8 mouse cellular contexts compared by ENCODE assay signal in genomic region chr3:104670183-104671020, GRCm38 (mm10). TPM values are rescaled to one million over a fixed set of nuclear protein-coding genes. Genes with fewer than 3 reads are reported as not detected.
DNase-seq lines count a peak whose midpoint lies in the region; ATAC-seq and TF ChIP-seq lines count a peak whose summit lies in the region.
"Not testable (repeated sequence)": the region's sequence is repeated elsewhere in the genome, so short reads cannot be mapped to it uniquely, and the experiment has no call there.

No protein-coding gene starts in this region.

- not testable (repeated sequence) for H3K9me3 ChIP-seq in kidney, postnatal 0 days (replicated peaks; ENCODE audit: low read length); liver, embryonic 14.5 days (ENCODE audit: control insufficient read depth, low read length); midbrain, postnatal 0 days (ENCODE audit: low read length); stomach, postnatal 0 days (ENCODE audit: control insufficient read depth, low read length)

- peaks cover 17% of the 10 kb centered on the region for H3K4me1 ChIP-seq in kidney, postnatal 0 days (replicated peaks; ENCODE audit: insufficient read depth, low read length)
- H3K4me1 ChIP-seq in liver, embryonic 14.5 days (replicated peaks; ENCODE audit: control insufficient read depth in 2 of 2, insufficient read depth in 2 of 2, low read length in 1 of 2) = peaks cover 61 to 70% of the 10 kb centered on the region in 2 experiments
- H3K4me1 ChIP-seq in midbrain, postnatal 0 days (ENCODE audit: insufficient read depth, low read length) = 0 out of 2 replicates have a peak, but pooled peaks cover 10% of the 10 kb centered on the region
- H3K4me1 ChIP-seq in stomach, postnatal 0 days (replicated peaks; ENCODE audit: control insufficient read depth, insufficient read depth) = peaks cover 11% of the 10 kb centered on the region

- H3K9ac ChIP-seq in kidney, postnatal 0 days (ENCODE audit: low read depth, low read length); midbrain, postnatal 0 days (replicated peaks; ENCODE audit: low read length, poor library complexity, severe bottlenecking); stomach, postnatal 0 days (ENCODE audit: low read length): not testable (repeated sequence)
- H3K9ac ChIP-seq in liver, embryonic 14.5 days (replicated peaks) = peak overlapping the region; percentile 68

- DNase-seq in c-Kit-negative CD71-positive TER-119-positive erythroid progenitor cells, embryonic 14.5 days (ENCODE audit: low read depth, low spot score) = peak; percentile 51
- peak; percentile 34 for DNase-seq in fibroblast of lung, adult 2 months (ENCODE audit: low read depth)
- not testable (repeated sequence) for DNase-seq in kidney, postnatal 0 days (ENCODE audit: low spot score); liver, embryonic 14.5 days (ENCODE audit: low read depth in 3 of 3, low spot score in 3 of 3); midbrain, postnatal 0 days (ENCODE audit: low spot score)
- DNase-seq in stomach, postnatal 0 days (ENCODE audit: low spot score) = peak; percentile 58

- H3K27ac ChIP-seq in kidney, postnatal 0 days = peak overlapping the region; percentile 16; the same call in 1 of the 2 replicates
- H3K27ac ChIP-seq in liver, embryonic 14.5 days = peak overlapping the region; percentile 97
- H3K27ac ChIP-seq in midbrain, postnatal 0 days (ENCODE audit: low read depth, low read length) = not testable (repeated sequence)
- peak overlapping the region; percentile 69 for H3K27ac ChIP-seq in stomach, postnatal 0 days (replicated peaks)

- H3K36me3 ChIP-seq in kidney, postnatal 0 days (ENCODE audit: insufficient read depth, low read length); liver, embryonic 14.5 days (replicated peaks; ENCODE audit: control insufficient read depth, insufficient read depth, low read depth); midbrain, postnatal 0 days (ENCODE audit: insufficient read depth, low read length); stomach, postnatal 0 days (ENCODE audit: control insufficient read depth, insufficient read depth, low read length): not testable (repeated sequence)

- peak; percentile 41 for ATAC-seq in CD4-positive, CD25-positive, alpha-beta regulatory T cell, adult 4 months
- peak; percentile 67 to 68 for ATAC-seq in hematopoietic stem cell, adult 5-6 weeks (replicated peaks in 1 of 2; ENCODE audit: insufficient read depth in 1 of 2, low FRiP score in 2 of 2, low TSS enrichment in 1 of 2, low read depth in 1 of 2, poor library complexity in 2 of 2, severe bottlenecking in 2 of 2)
- ATAC-seq in kidney, postnatal 0 days (replicated peaks; ENCODE audit: low FRiP score, low read depth) = peak; percentile 33
- peak; percentile 62 for ATAC-seq in liver, embryonic 14.5 days (ENCODE audit: insufficient read depth)
- ATAC-seq in midbrain, postnatal 0 days (ENCODE audit: low FRiP score) = peak; percentile 48
- peak; percentile 70 for ATAC-seq in stomach, postnatal 0 days (ENCODE audit: low FRiP score, low TSS enrichment)

- not testable (repeated sequence) for TF ChIP-seq EP300 in liver, embryonic 14.5 days (IDR thresholded peaks at IDR 0.05; ENCODE audit: low read depth); stomach, postnatal 0 days (optimal IDR thresholded peaks at IDR 0.05)

- not testable (repeated sequence) for H3K4me3 ChIP-seq in kidney, postnatal 0 days (replicated peaks; ENCODE audit: low read depth, low read length); liver, embryonic 14.5 days (ENCODE audit: insufficient read depth in 1 of 2, low read depth in 2 of 2, low read length in 2 of 2); midbrain, postnatal 0 days (ENCODE audit: low read depth, low read length); stomach, postnatal 0 days (ENCODE audit: low read depth, low read length)

- TF ChIP-seq CTCF in kidney, postnatal 0 days (IDR thresholded peaks at IDR 0.05; ENCODE audit: low read depth); liver, embryonic 14.5 days (IDR thresholded peaks at IDR 0.05; ENCODE audit: low read depth); midbrain, postnatal 0 days (IDR thresholded peaks at IDR 0.05); stomach, postnatal 0 days (IDR thresholded peaks at IDR 0.05; ENCODE audit: low read depth): not testable (repeated sequence)

- WGBS in kidney, postnatal 0 days = 31% methylated on average over 1 of the region's 1 CpGs
- 5% methylated on average over 1 of the region's 1 CpGs for WGBS in liver, embryonic 14.5 days (ENCODE audit: insufficient replicate concordance)
- 50% methylated on average over 1 of the region's 1 CpGs for WGBS in midbrain, postnatal 0 days
- WGBS in stomach, postnatal 0 days = 0% methylated on average over 1 of the region's 1 CpGs

- H3K4me2 ChIP-seq in kidney, postnatal 0 days (ENCODE audit: low read length); midbrain, postnatal 0 days (ENCODE audit: low read depth, low read length, poor library complexity, severe bottlenecking); stomach, postnatal 0 days (replicated peaks; ENCODE audit: low read depth): not testable (repeated sequence)
- peak overlapping the region; percentile 62 for H3K4me2 ChIP-seq in liver, embryonic 14.5 days (ENCODE audit: low read depth)

- H3K27me3 ChIP-seq in kidney, postnatal 0 days (ENCODE audit: insufficient read depth, low read length); liver, embryonic 14.5 days (ENCODE audit: control insufficient read depth, insufficient read depth, low read length); midbrain, postnatal 0 days (ENCODE audit: insufficient read depth, low read length); stomach, postnatal 0 days (ENCODE audit: control insufficient read depth, insufficient read depth, low read length): not testable (repeated sequence)

RNA-seq across cellular contexts. Expression of gene Slc16a1, which starts 31.9 kb away (rescaled TPM):
- 1 to 10 TPM; 6.0 to 6.6 TPM for polyA plus RNA-seq in CD4-positive, CD25-positive, alpha-beta regulatory T cell, adult 4 months (2017; shearing (Covaris generic))
- 29.8 and 58.4 TPM in 2 replicates for total RNA-seq in hematopoietic stem cell, adult 5-6 weeks (2017)
- polyA plus RNA-seq in kidney, postnatal 0 days (2015; fragmentation: Nextera tagmentation; extraction: Ambion mirVana) = 39.6 and 43.2 TPM in 2 replicates
- 34.1 and 38.6 TPM in 2 replicates for polyA plus RNA-seq in liver, embryonic 14.5 days (2012; rRNA removed)
- polyA plus RNA-seq in liver, embryonic 14.5 days (2014; fragmentation: Nextera tagmentation; extraction: Ambion mirVana) = 83.8 and 93.9 TPM in 2 replicates
- 31.2 and 36.6 TPM in 2 replicates for total RNA-seq in midbrain, postnatal 0 days (2014; rRNA removed)
- 19.1 and 20.5 TPM in 2 replicates for polyA plus RNA-seq in midbrain, postnatal 0 days (2015; fragmentation: Nextera tagmentation; extraction: Ambion mirVana)
- 32.0 and 32.1 TPM in 2 replicates for polyA plus RNA-seq in stomach, postnatal 0 days (2015; fragmentation: Nextera tagmentation; extraction: Ambion mirVana)
